Mouse (Mus musculus): ENCODE measurements around the gene Sufu.

DNA sequence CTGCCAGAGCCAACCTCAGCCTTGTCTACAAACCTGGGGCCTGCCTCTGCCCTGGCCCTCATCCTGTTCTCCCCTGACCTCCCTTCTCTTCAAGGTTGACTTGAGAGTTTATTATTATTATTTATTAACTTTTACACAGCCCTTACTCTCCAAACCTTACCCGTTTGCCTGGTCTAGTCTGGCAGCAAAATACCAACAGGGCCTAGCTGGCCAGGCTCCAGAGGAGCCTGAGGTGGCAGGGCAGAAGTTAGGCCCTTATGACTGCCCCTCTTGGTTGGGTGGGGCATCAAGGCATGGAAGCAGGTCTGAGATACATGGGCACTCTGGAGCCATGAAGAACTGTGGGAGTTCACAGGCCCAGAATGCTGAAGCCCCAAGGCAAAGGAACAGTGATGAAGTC, 111.1 kb downstream of the Sufu start:
- TF ChIP-seq POLR2AphosphoS5 (IDR thresholded peaks at IDR 0.05; ENCODE audit: insufficient replicate concordance, low read depth, low read length) (no peak), GATA2 (IDR thresholded peaks at IDR 0.05; ENCODE audit: borderline replicate concordance, low read depth, low read length) (no peak), CTCF (IDR thresholded peaks at IDR 0.05; ENCODE audit: low read depth, low read length) (no peak)
